20 mouse cellular contexts compared by ENCODE assay signal in the genomic region with DNA sequence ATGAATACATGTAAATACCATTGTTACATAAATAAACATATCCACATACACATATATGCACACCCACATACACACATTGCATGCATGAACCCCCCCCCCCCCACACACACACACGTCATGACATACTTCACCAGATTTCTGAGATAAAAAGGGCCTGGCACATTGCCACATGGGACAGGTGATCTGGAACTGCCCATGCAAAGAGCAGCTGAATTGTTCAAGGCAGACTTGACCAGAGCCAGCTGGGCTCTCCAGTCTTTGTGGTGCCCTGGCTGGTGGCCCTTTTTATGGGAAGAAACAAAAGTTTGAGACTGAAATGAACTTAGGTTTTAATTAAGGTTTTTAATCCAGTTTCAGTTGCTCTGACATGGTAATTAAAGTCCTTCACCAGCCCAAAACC.
DNase-seq lines count a peak whose midpoint lies in the region; ATAC-seq and TF ChIP-seq lines count a peak whose summit lies in the region.
"Had no signal": no experiment of that assay in that cellular context is flagged by ENCODE, and none has a peak within 500 bp of the region (broad histone marks: within the 10 kb centered on the region; RNA-seq: fewer than 3 reads in every experiment).

No protein-coding gene starts in this region.

- no peak overlapping the region for H3K4me2 ChIP-seq in hindbrain, embryonic 12.5 days (replicated peaks)
- H3K4me2 ChIP-seq in hindbrain, embryonic 13.5 days: no peak overlapping the region
- H3K4me2 ChIP-seq: intestine, embryonic 15.5 days; neural tube, embryonic 12.5 days had no signal

- ATAC-seq in hindbrain, embryonic 12.5 days (ENCODE audit: low FRiP score): peak; percentile 16; the same call in 1 of the 2 replicates
- no peak for ATAC-seq in hindbrain, embryonic 13.5 days (ENCODE audit: low FRiP score)
- ATAC-seq: intestine, embryonic 15.5 days; liver, postnatal 0 days had no signal

- H3K27ac ChIP-seq in cerebellum, adult 2 months (ENCODE audit: insufficient read depth, low read length): no peak overlapping the region
- H3K27ac ChIP-seq in hindbrain, embryonic 12.5 days: no peak overlapping the region
- no peak overlapping the region for H3K27ac ChIP-seq in hindbrain, embryonic 13.5 days
- H3K27ac ChIP-seq: heart, adult 2 months; intestine, embryonic 15.5 days; kidney, postnatal 0 days; left cerebral cortex, adult 2 months; limb, embryonic 10.5 days; neural tube, embryonic 12.5 days had no signal

- H3K9ac ChIP-seq in hindbrain, embryonic 12.5 days: no peak overlapping the region
- no peak overlapping the region for H3K9ac ChIP-seq in hindbrain, embryonic 13.5 days
- H3K9ac ChIP-seq: intestine, embryonic 15.5 days; liver, postnatal 0 days; neural tube, embryonic 12.5 days had no signal

- peak; percentile 42 to 48 for DNase-seq in cerebellum, postnatal 10 days
- no peak for DNase-seq in cerebellum, adult 2 months
- DNase-seq in lung, postnatal 10 days: peak; percentile 3
- DNase-seq in lung, postnatal 4 days: no peak
- DNase-seq in brain, embryonic 14.5 days (ENCODE audit: low read depth): peak; percentile 67
- DNase-seq in adrenal gland, adult 2 months: no peak
- DNase-seq: adrenal gland, adult 8-10 months; gastrocnemius, postnatal 14 days; heart, adult 2 months; heart, postnatal 4 days; liver, postnatal 0 days; lung, postnatal 14 days had no signal

- 5% methylated on average over 1 of the region's 1 CpGs for WGBS in cerebellum, adult 2 months
- WGBS in hindbrain, embryonic 12.5 days: 73% methylated on average over 1 of the region's 1 CpGs
- whole genome bisulfite sequencing in hindbrain, embryonic 13.5 days: 58% methylated on average over 1 of the region's 1 CpGs

- no peaks in the 10 kb centered on the region for H3K36me3 ChIP-seq in hindbrain, embryonic 12.5 days
- no peaks in the 10 kb centered on the region for H3K36me3 ChIP-seq in hindbrain, embryonic 13.5 days
- H3K36me3 ChIP-seq: intestine, embryonic 15.5 days; limb, embryonic 10.5 days; neural tube, embryonic 12.5 days had no signal

- no peak overlapping the region for H3K4me3 ChIP-seq in cerebellum, adult 2 months (replicated peaks; ENCODE audit: insufficient read depth, low read depth, low read length)
- no peak overlapping the region for H3K4me3 ChIP-seq in hindbrain, embryonic 12.5 days
- H3K4me3 ChIP-seq in hindbrain, embryonic 13.5 days: no peak overlapping the region
- H3K4me3 ChIP-seq: heart, adult 2 months; intestine, embryonic 15.5 days; left cerebral cortex, adult 2 months; limb, embryonic 10.5 days; megakaryocyte, embryonic 14.5 days; neural tube, embryonic 12.5 days had no signal

- no peaks in the 10 kb centered on the region for H3K9me3 ChIP-seq in hindbrain, embryonic 12.5 days (replicated peaks)
- no peaks in the 10 kb centered on the region for H3K9me3 ChIP-seq in hindbrain, embryonic 13.5 days
- H3K9me3 ChIP-seq: intestine, embryonic 15.5 days; limb, embryonic 10.5 days; megakaryocyte, embryonic 14.5 days; neural tube, embryonic 12.5 days had no signal

- TF ChIP-seq POLR2A in cerebellum, adult 2 months (IDR thresholded peaks at IDR 0.05; ENCODE audit: borderline replicate concordance, insufficient read depth, low read length): no peak
- TF ChIP-seq POLR2A in brain, embryonic 14.5 days (IDR thresholded peaks at IDR 0.05; ENCODE audit: borderline replicate concordance, extremely low read depth, insufficient read depth, insufficient read length, poor library complexity, severe bottlenecking): no peak

- TF ChIP-seq CTCF in cerebellum, adult 2 months (IDR thresholded peaks at IDR 0.05; ENCODE audit: borderline replicate concordance, insufficient read depth, low read depth, low read length): no peak
- TF ChIP-seq CTCF in brain, embryonic 14.5 days (IDR thresholded peaks at IDR 0.05; ENCODE audit: borderline replicate concordance, extremely low read depth, insufficient read depth, insufficient read length): no peak

- H3K4me1 ChIP-seq in cerebellum, adult 2 months (ENCODE audit: control insufficient read depth, insufficient read depth, low read length): no peaks in the 10 kb centered on the region
- H3K4me1 ChIP-seq in hindbrain, embryonic 12.5 days: no peaks in the 10 kb centered on the region
- H3K4me1 ChIP-seq in hindbrain, embryonic 13.5 days (replicated peaks): no peaks in the 10 kb centered on the region
- H3K4me1 ChIP-seq: intestine, embryonic 15.5 days; limb, embryonic 10.5 days; megakaryocyte, embryonic 14.5 days; neural tube, embryonic 12.5 days had no signal

- no peaks in the 10 kb centered on the region for H3K27me3 ChIP-seq in cerebellum, adult 2 months (ENCODE audit: control insufficient read depth, insufficient read depth, low read length)
- no peaks in the 10 kb centered on the region for H3K27me3 ChIP-seq in hindbrain, embryonic 12.5 days
- no peaks in the 10 kb centered on the region for H3K27me3 ChIP-seq in hindbrain, embryonic 13.5 days
- H3K27me3 ChIP-seq: intestine, embryonic 15.5 days; megakaryocyte, embryonic 14.5 days; neural tube, embryonic 12.5 days had no signal

Comparison
In these comparisons a context has a peak if more than half of its experiments do, and no peak if none do; other contexts are left out.
1. DNase-seq: peak in cerebellum, postnatal 10 days (2 of 2), lung, postnatal 10 days (single experiment) and brain, embryonic 14.5 days (single experiment); none in cerebellum, adult 2 months (0 of 2), lung, postnatal 4 days (0 of 2) and adrenal gland, adult 2 months (single experiment).